Mouse (Mus musculus) liver, adult (tissue): ENCODE measurements around the gene Csad.

ENCODE experiments used
- GATA4 ChIP-seq: IDR thresholded peaks from 2 replicates; pipeline ENCODE4 v1.6.1; 2014; ENCODE audit warnings: mild to moderate bottlenecking, low read length; ENCODE audit not compliant: insufficient replicate concordance

Gene Csad

GRCm38 (mm10) chr15:102204674-102205505 lies at the start of gene Csad:
Csad (minus strand) TSS chr15:102204724.
- no peak for TF ChIP-seq GATA4

GRCm38 (mm10) chr15:102250521-102250920 lies 46.0 kb upstream of the Csad start:
- TF ChIP-seq GATA4, result no peak

GRCm38 (mm10) chr15:102249967-102250366 lies 45.4 kb upstream of the Csad start:
- no peak for TF ChIP-seq GATA4

- TF ChIP-seq GATA4, result no peak
These were observed 44.7 kb upstream of the Csad start for GRCm38 (mm10) chr15:102249251-102249691.

- TF ChIP-seq GATA4, result no peak
These were observed 44.3 kb upstream of the Csad start for GRCm38 (mm10) chr15:102248812-102249191.

- no peak for TF ChIP-seq GATA4
These were observed 43.7 kb upstream of the Csad start for GRCm38 (mm10) chr15:102248131-102248811.

- TF ChIP-seq GATA4, result no peak
These were observed 43.0 kb upstream of the Csad start for GRCm38 (mm10) chr15:102247252-102248130.

GRCm38 (mm10) chr15:102246866-102247251 lies 42.3 kb upstream of the Csad start:
- no peak for TF ChIP-seq GATA4

GRCm38 (mm10) chr15:102245891-102246741 lies 41.6 kb upstream of the Csad start:
- no peak for TF ChIP-seq GATA4

GRCm38 (mm10) chr15:102245461-102245881 lies 40.9 kb upstream of the Csad start:
- no peak for TF ChIP-seq GATA4

- TF ChIP-seq GATA4, result no peak
These were observed 40.0 kb upstream of the Csad start for GRCm38 (mm10) chr15:102244306-102245191.

GRCm38 (mm10) chr15:102243229-102244190 lies 39.0 kb upstream of the Csad start:
- TF ChIP-seq GATA4, result no peak
